Mouse (Mus musculus): Measurements from ENCODE around the gene Actg2.
"Not testable (repeated sequence)": the region's sequence is repeated elsewhere in the genome, so short reads cannot be mapped to it uniquely, and the experiment has no call there.

Actg2 gene

GRCm38 (mm10) chr6:83536028-83536794 is at the start of gene Actg2:
Gene Actg2 (minus strand): TSS chr6:83536265.
- no peak for DNase-seq (ENCODE audit: low spot score in 2 of 2)

GRCm38 (mm10) chr6:83585328-83585727 is 49.3 kb upstream of the Actg2 start:
- DNase-seq (ENCODE audit: low spot score in 2 of 2), result not testable (repeated sequence)

GRCm38 (mm10) chr6:83583591-83583990 is 47.5 kb upstream of the Actg2 start:
- no peak for DNase-seq (ENCODE audit: low spot score in 2 of 2)

GRCm38 (mm10) chr6:83582938-83583270 is 46.8 kb upstream of the Actg2 start:
- no peak for DNase-seq (ENCODE audit: low spot score in 2 of 2)

- no peak for DNase-seq (ENCODE audit: low spot score in 2 of 2)
Observed at GRCm38 (mm10) chr6:83582135-83582937, 46.3 kb upstream of the Actg2 start.

GRCm38 (mm10) chr6:83577534-83577933 is 41.5 kb upstream of the Actg2 start:
- DNase-seq (ENCODE audit: low spot score in 2 of 2), result no peak

- DNase-seq (ENCODE audit: low spot score in 2 of 2), result no peak
Observed at GRCm38 (mm10) chr6:83575609-83576008, 39.5 kb upstream of the Actg2 start.

GRCm38 (mm10) chr6:83572671-83573070 is 36.6 kb upstream of the Actg2 start, which contains the start of gene Stambp:
Gene Stambp (minus strand): TSS chr6:83572729.
- DNase-seq (ENCODE audit: low spot score in 2 of 2), result peak in 1 of 2 experiments; percentile 26

- DNase-seq (ENCODE audit: low spot score in 2 of 2), result peak; percentile 89 to 91
Observed at GRCm38 (mm10) chr6:83571840-83572667, 36.0 kb upstream of the Actg2 start.

GRCm38 (mm10) chr6:83568901-83569862 is 33.1 kb upstream of the Actg2 start:
- no peak for DNase-seq (ENCODE audit: low spot score in 2 of 2)

GRCm38 (mm10) chr6:83555972-83556371 is 19.9 kb upstream of the Actg2 start:
- no peak for DNase-seq (ENCODE audit: low spot score in 2 of 2)

- no peak for DNase-seq (ENCODE audit: low spot score in 2 of 2)
Observed at GRCm38 (mm10) chr6:83548346-83548745, 12.3 kb upstream of the Actg2 start.

- DNase-seq (ENCODE audit: low spot score in 2 of 2), result no peak
Observed at GRCm38 (mm10) chr6:83545778-83546177, 9.7 kb upstream of the Actg2 start.

GRCm38 (mm10) chr6:83541756-83542456 is 5.8 kb upstream of the Actg2 start:
- DNase-seq (ENCODE audit: low spot score in 2 of 2), result no peak

- DNase-seq (ENCODE audit: low spot score in 2 of 2), result peak in 1 of 2 experiments; percentile 13
Observed at GRCm38 (mm10) chr6:83540017-83540416, 4.0 kb upstream of the Actg2 start.

GRCm38 (mm10) chr6:83536795-83537059 is 662 bp upstream of the Actg2 start:
- DNase-seq (ENCODE audit: low spot score in 2 of 2), result no peak

- DNase-seq (ENCODE audit: low spot score in 2 of 2), result no peak
Observed at GRCm38 (mm10) chr6:83532608-83533007, 3.5 kb downstream of the Actg2 start.

- DNase-seq (ENCODE audit: low spot score in 2 of 2), result no peak
Observed at GRCm38 (mm10) chr6:83523194-83523593, 12.9 kb downstream of the Actg2 start.

- no peak for DNase-seq (ENCODE audit: low spot score in 2 of 2)
Observed at GRCm38 (mm10) chr6:83521784-83522183, 14.3 kb downstream of the Actg2 start.

GRCm38 (mm10) chr6:83518637-83519036 is 17.4 kb downstream of the Actg2 start:
- DNase-seq (ENCODE audit: low spot score in 2 of 2), result no peak

All from frontal cortex, postnatal 10 days (tissue).